Mouse (Mus musculus) liver, adult 2 months (tissue): ENCODE data around the gene Gm28308. TPM values are rescaled to one million over a fixed set of nuclear protein-coding genes. Genes with fewer than 3 reads are reported as not detected.

Experiments used
- DNase-seq: peaks from one replicate; pipeline ENCODE4 v3.0.0-alpha.2; 2011; ENCODE audit warnings: low read depth, low spot score; ENCODE audit errors: extremely low read depth
- H3K27ac ChIP-seq: fragments of 200-500 bp; replicated peaks from 2 replicates; pipeline ENCODE4 v1.5.1; 2012; ENCODE audit warnings: low read depth, mild to moderate bottlenecking, control low read depth, inconsistent platforms, low read length; ENCODE audit not compliant: insufficient read depth
- H3K27me3 ChIP-seq: fragments of 200-500 bp; 2 replicates; pipeline ENCODE4 v1.6.1; 2012; ENCODE audit warnings: mild to moderate bottlenecking, moderate library complexity, low read length, inconsistent platforms; ENCODE audit not compliant: control insufficient read depth, insufficient read depth
- H3K36me3 ChIP-seq: fragments of 200-500 bp; 2 replicates; pipeline ENCODE4 v1.6.1; 2012; ENCODE audit warnings: low read length, inconsistent platforms; ENCODE audit not compliant: control insufficient read depth, insufficient read depth
- H3K4me1 ChIP-seq: fragments of 200-500 bp; 2 replicates; pipeline ENCODE4 v1.6.1; 2011; ENCODE audit warnings: low read length; ENCODE audit not compliant: control insufficient read depth, insufficient read depth
- H3K4me3 ChIP-seq: fragments of 200-500 bp; 2 replicates; pipeline ENCODE4 v1.5.1; 2011; ENCODE audit warnings: low read depth, mild to moderate bottlenecking, control low read depth, low read length, moderate library complexity; ENCODE audit not compliant: insufficient read depth
- H3K79me2 ChIP-seq: fragments of 200-500 bp; 2 replicates; pipeline ENCODE4 v1.6.1; 2012; ENCODE audit warnings: inconsistent platforms, mild to moderate bottlenecking, low read length, moderate library complexity; ENCODE audit not compliant: control insufficient read depth, insufficient read depth
- H3K9ac ChIP-seq: fragments of 200-500 bp; 2 replicates; pipeline ENCODE4 v1.6.1; 2012; ENCODE audit warnings: low read depth, mild to moderate bottlenecking, control low read depth, inconsistent platforms, low read length
- CTCF ChIP-seq: fragments of 200-500 bp; IDR thresholded peaks from 2 replicates; pipeline ENCODE4 v1.5.1; 2011; ENCODE audit warnings: low read depth, low read length, control low read depth
- POLR2A ChIP-seq: fragments of 200-500 bp; IDR thresholded peaks from 2 replicates; pipeline ENCODE4 v1.6.1; 2011; ENCODE audit warnings: low read length, control low read depth; ENCODE audit not compliant: insufficient read depth; ENCODE audit errors: extremely low read depth
- WGBS: fragments of 180-500 bp; shearing (Covaris S2); methylation state at CpG from one replicate; pipeline ENCODE4 v1.1.7; 2018; 5-methylcytosine and 5-hydroxymethylcytosine counted together
- polyA plus RNA-seq: library from polyadenylated mRNA; depleted of rRNA; stranded (reverse); fragments of >200 nt; gene quantifications from 2 replicates; pipeline ENCODE4 v1.2.3, GENCODE M21; 2012
- total RNA-seq: library from RNA; depleted of rRNA; stranded (reverse); fragments of >200 nt; gene quantifications from 2 replicates; pipeline ENCODE4 v1.2.3, GENCODE M21; 2014

Gene Gm28308
- total and polyA plus RNA-seq, 2 experiments: not detected

GRCm38 (mm10) chr6:52191860-52192550 is 21.1 kb downstream of the Gm28308 start:
- H3K27ac ChIP-seq: 0 out of 2 replicates have a peak overlapping the region, but pooled peaks have one; percentile 22
- TF ChIP-seq CTCF (no peak), POLR2A (peak; percentile 35; the same call in 1 of the 2 replicates)
- peak overlapping the region; percentile 66 for H3K4me3 ChIP-seq
- H3K36me3 ChIP-seq: no peaks in the 10 kb centered on the region
- peaks cover 2% of the 10 kb centered on the region; the same call in 1 of the 2 replicates for H3K4me1 ChIP-seq
- peaks cover 19% of the 10 kb centered on the region; the same call in 1 of the 2 replicates for H3K27me3 ChIP-seq
- H3K79me2 ChIP-seq: no peaks in the 10 kb centered on the region
- no peak for DNase-seq
- peak overlapping the region; percentile 44; the same call in 1 of the 2 replicates for H3K9ac ChIP-seq
- WGBS: 4% methylated on average over 44 of the region's 55 CpGs

GRCm38 (mm10) chr6:52190906-52191810 is 22.0 kb downstream of the Gm28308 start, which contains the start of gene Hoxa4:
TSS of gene Hoxa4 (minus strand) at chr6:52191753.
- WGBS: 4% methylated on average over 89 of the region's 102 CpGs
- Histone ChIP-seq H3K27me3 (peaks cover 22% of the 10 kb centered on the region; the same call in 1 of the 2 replicates), H3K9ac (peak within 1 kb of the TSS; percentile 76), H3K27ac (peak within 1 kb of the TSS; percentile 64; the same call in 1 of the 2 replicates), H3K4me3 (peak within 1 kb of the TSS; percentile 71), H3K4me1 (peaks cover 2% of the 10 kb centered on the region; the same call in 1 of the 2 replicates), H3K79me2 (no peaks in the 10 kb centered on the region), H3K36me3 (no peaks in the 10 kb centered on the region)
- DNase-seq: no peak
- TF ChIP-seq CTCF: no peak

GRCm38 (mm10) chr6:52190410-52190809 is 22.7 kb downstream of the Gm28308 start:
- Histone ChIP-seq H3K27me3 (peaks cover 25% of the 10 kb centered on the region; the same call in 1 of the 2 replicates), H3K4me3 (peak overlapping the region; percentile 71), H3K27ac (no peak overlapping the region), H3K79me2 (no peaks in the 10 kb centered on the region), H3K4me1 (peaks cover 2% of the 10 kb centered on the region; the same call in 1 of the 2 replicates), H3K9ac (peak overlapping the region; percentile 10; the same call in 1 of the 2 replicates), H3K36me3 (no peaks in the 10 kb centered on the region)
- DNase-seq: no peak
- TF ChIP-seq CTCF (no peak), POLR2A (no peak)
- 11% methylated on average over 23 of the region's 23 CpGs for WGBS

- no peak for DNase-seq
- no peak for TF ChIP-seq POLR2A
- no peak for TF ChIP-seq CTCF
- Histone ChIP-seq H3K79me2 (no peaks in the 10 kb centered on the region), H3K9ac (no peak overlapping the region), H3K4me3 (no peak overlapping the region), H3K4me1 (peaks cover 2% of the 10 kb centered on the region; the same call in 1 of the 2 replicates), H3K27me3 (peaks cover 25% of the 10 kb centered on the region; the same call in 1 of the 2 replicates), H3K36me3 (no peaks in the 10 kb centered on the region), H3K27ac (no peak overlapping the region)
- WGBS: 21% methylated on average over 8 of the region's 8 CpGs
These were observed 23.2 kb downstream of the Gm28308 start for GRCm38 (mm10) chr6:52189909-52190308.

- no peak overlapping the region for H3K9ac ChIP-seq
- H3K4me3 ChIP-seq: no peak overlapping the region
- no peak for TF ChIP-seq CTCF
- TF ChIP-seq POLR2A: no peak
- no peak for DNase-seq
- H3K79me2 ChIP-seq: no peaks in the 10 kb centered on the region
- WGBS: 28% methylated on average over 5 of the region's 5 CpGs
- H3K4me1 ChIP-seq: peaks cover 2% of the 10 kb centered on the region; the same call in 1 of the 2 replicates
- H3K27ac ChIP-seq: no peak overlapping the region
- H3K27me3 ChIP-seq: peaks cover 24% of the 10 kb centered on the region
- no peaks in the 10 kb centered on the region for H3K36me3 ChIP-seq
These were observed 24.0 kb downstream of the Gm28308 start for GRCm38 (mm10) chr6:52189172-52189591.
